Mouse (Mus musculus) stomach, embryonic 14.5 days (tissue): ENCODE measurements around the gene Mthfd2. TPM values are rescaled to one million over a fixed set of nuclear protein-coding genes. Genes with fewer than 3 reads are reported as not detected.
"Not testable (repeated sequence)": the region's sequence is repeated elsewhere in the genome, so short reads cannot be mapped to it uniquely, and the experiment has no call there.

Experiments used
- ATAC-seq: fragments of 200-750 bp; cut with Nextera tagmentation; 2 replicates; pipeline ENCODE4 v1.8.0; 2017; ENCODE audit warnings: low read depth, moderate TSS enrichment; ENCODE audit not compliant: insufficient number of reproducible peaks, insufficient read depth, low FRiP score
- H3K27ac ChIP-seq: fragments of 300-500 bp; sonication (generic); 2 replicates; pipeline ENCODE4 v1.5.1; 2014; ENCODE audit warnings: mild to moderate bottlenecking, low read length, moderate library complexity, mixed read lengths
- H3K27me3 ChIP-seq: fragments of 300-500 bp; sonication (generic); 2 replicates; pipeline ENCODE4 v1.6.1; 2014; ENCODE audit warnings: low read length, control low read depth, mixed read lengths; ENCODE audit not compliant: control insufficient read depth, insufficient read depth
- H3K36me3 ChIP-seq: fragments of 300-500 bp; sonication (generic); 2 replicates; pipeline ENCODE4 v1.6.1; 2014; ENCODE audit warnings: mild to moderate bottlenecking, control low read depth, low read length, moderate library complexity, mixed read lengths; ENCODE audit not compliant: control insufficient read depth, insufficient read depth
- H3K4me1 ChIP-seq: fragments of 300-500 bp; sonication (generic); 2 replicates; pipeline ENCODE4 v1.6.1; 2014; ENCODE audit warnings: low read length, control low read depth, mixed read lengths; ENCODE audit not compliant: control insufficient read depth, insufficient read depth
- H3K4me2 ChIP-seq: fragments of 300-500 bp; sonication (generic); replicated peaks from 2 replicates; pipeline ENCODE4 v1.6.1; 2014; ENCODE audit warnings: low read depth, low read length, control low read depth
- H3K4me3 ChIP-seq: fragments of 300-500 bp; sonication (generic); 2 replicates; pipeline ENCODE4 v1.5.1; 2014; ENCODE audit warnings: low read depth, low read length, control low read depth
- H3K9ac ChIP-seq: fragments of 300-500 bp; sonication (generic); replicated peaks from 2 replicates; pipeline ENCODE4 v1.6.1; 2014; ENCODE audit warnings: low read depth, mild to moderate bottlenecking, control low read depth, low read length, moderate library complexity, mixed read lengths
- H3K9me3 ChIP-seq: fragments of 300-500 bp; sonication (generic); 2 replicates; pipeline ENCODE4 v1.6.1; 2016; ENCODE audit warnings: low read depth, low read length, control low read depth; ENCODE audit not compliant: control insufficient read depth
- WGBS: fragments of 180-500 bp; shearing (Covaris S2); extraction: QIAGEN DNeasy Blood & Tissue Kit; methylation state at CpG from one replicate; pipeline ENCODE4 v1.1.7; 2014; 5-methylcytosine and 5-hydroxymethylcytosine counted together
- polyA plus RNA-seq: library from polyadenylated mRNA; unstranded; fragments of >200 nt; fragmentation: Nextera tagmentation; extraction: Ambion mirVana; gene quantifications from 2 replicates; pipeline ENCODE4 v1.2.1, GENCODE M21; 2014

Gene Mthfd2
- polyA plus RNA-seq, 1 experiment from 2014 or later, result 32.4 TPM

- Histone ChIP-seq H3K27me3 (no peaks in the 10 kb centered on the region), H3K27ac (no peak within 1 kb of the TSS)
Observed at GRCm38 (mm10) chr6:83348873-83349272, 23.2 kb upstream of the Mthfd2 start, which contains the start of gene Bola3. Gene Bola3, plus strand, starts transcription at chr6:83349147.

GRCm38 (mm10) chr6:83347916-83348315, 22.2 kb upstream of the Mthfd2 start:
- Histone ChIP-seq H3K4me3 (no peak overlapping the region), H3K27me3 (no peaks in the 10 kb centered on the region), H3K9me3 (no peaks in the 10 kb centered on the region), H3K27ac (no peak overlapping the region), H3K4me1 (peaks cover 3% of the 10 kb centered on the region; the same call in 1 of the 2 replicates), H3K9ac (no peak overlapping the region), H3K4me2 (no peak overlapping the region), H3K36me3 (peaks cover 4% of the 10 kb centered on the region)
- WGBS, result 88% methylated on average over 3 of the region's 3 CpGs
- ATAC-seq, result no peak

More at GRCm38 (mm10) chr6:83348873-83349272, 23.2 kb upstream of the Mthfd2 start, which contains the start of gene Bola3:
- no peaks in the 10 kb centered on the region for H3K9me3 ChIP-seq
- peaks cover 3% of the 10 kb centered on the region; the same call in 1 of the 2 replicates for H3K4me1 ChIP-seq
- 27% methylated on average over 6 of the region's 6 CpGs for WGBS
- peak; percentile 43; the same call in 1 of the 2 replicates for ATAC-seq
- H3K4me3 ChIP-seq, result peak within 1 kb of the TSS; percentile 76
- peaks cover 7% of the 10 kb centered on the region for H3K36me3 ChIP-seq
- peak within 1 kb of the TSS; percentile 85 for H3K4me2 ChIP-seq
- peak within 1 kb of the TSS; percentile 83 for H3K9ac ChIP-seq

GRCm38 (mm10) chr6:83345285-83345684, 19.6 kb upstream of the Mthfd2 start:
- not testable (repeated sequence) for H3K4me2 ChIP-seq, ATAC-seq, H3K27ac ChIP-seq, H3K4me1 ChIP-seq, H3K9me3 ChIP-seq, H3K4me3 ChIP-seq, H3K9ac ChIP-seq, H3K27me3 ChIP-seq
- peaks cover 29% of the 10 kb centered on the region for H3K36me3 ChIP-seq
- 89% methylated on average over 8 of the region's 8 CpGs for WGBS

GRCm38 (mm10) chr6:83342957-83343356, 17.2 kb upstream of the Mthfd2 start:
- H3K4me1 ChIP-seq, result no peaks in the 10 kb centered on the region
- no peaks in the 10 kb centered on the region for H3K9me3 ChIP-seq
- H3K27me3 ChIP-seq, result no peaks in the 10 kb centered on the region
- WGBS, result 96% methylated on average over 2 of the region's 2 CpGs
- H3K36me3 ChIP-seq, result peaks cover 52% of the 10 kb centered on the region
- ATAC-seq, result no peak
- H3K27ac ChIP-seq, result no peak overlapping the region
- H3K9ac ChIP-seq, result no peak overlapping the region
- H3K4me3 ChIP-seq, result no peak overlapping the region
- H3K4me2 ChIP-seq, result no peak overlapping the region

- Histone ChIP-seq H3K4me1 (no peaks in the 10 kb centered on the region), H3K4me3 (no peak overlapping the region), H3K4me2 (no peak overlapping the region), H3K27ac (no peak overlapping the region), H3K36me3 (peaks cover 55% of the 10 kb centered on the region), H3K9ac (no peak overlapping the region), H3K27me3 (no peaks in the 10 kb centered on the region), H3K9me3 (no peaks in the 10 kb centered on the region)
- 80% methylated on average over 3 of the region's 3 CpGs for WGBS
- no peak for ATAC-seq
Observed at GRCm38 (mm10) chr6:83341387-83341786, 15.7 kb upstream of the Mthfd2 start.

- peaks cover 9% of the 10 kb centered on the region; the same call in 1 of the 2 replicates for H3K4me1 ChIP-seq
- no peak overlapping the region for H3K27ac ChIP-seq
- H3K4me3 ChIP-seq, result no peak overlapping the region
- no peaks in the 10 kb centered on the region for H3K27me3 ChIP-seq
- 92% methylated on average over 3 of the region's 3 CpGs for whole genome bisulfite sequencing
- H3K4me2 ChIP-seq, result no peak overlapping the region
- H3K9ac ChIP-seq, result no peak overlapping the region
- peaks cover 23% of the 10 kb centered on the region for H3K36me3 ChIP-seq
- no peak for ATAC-seq
- H3K9me3 ChIP-seq, result no peaks in the 10 kb centered on the region
Observed at GRCm38 (mm10) chr6:83327591-83328190, 2.0 kb upstream of the Mthfd2 start.

- Histone ChIP-seq H3K9ac (peak overlapping the region; percentile 80), H3K27me3 (no peaks in the 10 kb centered on the region), H3K4me3 (peak overlapping the region; percentile 94), H3K36me3 (peaks cover 17% of the 10 kb centered on the region), H3K9me3 (no peaks in the 10 kb centered on the region), H3K4me1 (peaks cover 9% of the 10 kb centered on the region; the same call in 1 of the 2 replicates), H3K27ac (no peak overlapping the region), H3K4me2 (peak overlapping the region; percentile 56)
- ATAC-seq, result no peak
- 53% methylated on average over 6 of the region's 6 CpGs for WGBS
Observed at GRCm38 (mm10) chr6:83326761-83327160, 1.1 kb upstream of the Mthfd2 start.

- Histone ChIP-seq H3K9ac (peak overlapping the region; percentile 80), H3K9me3 (no peaks in the 10 kb centered on the region), H3K27ac (peak overlapping the region; percentile 93), H3K36me3 (peaks cover 13% of the 10 kb centered on the region), H3K4me3 (peak overlapping the region; percentile 94), H3K4me1 (peaks cover 9% of the 10 kb centered on the region; the same call in 1 of the 2 replicates), H3K4me2 (peak overlapping the region; percentile 56), H3K27me3 (no peaks in the 10 kb centered on the region)
- no peak for ATAC-seq
- 5% methylated on average over 6 of the region's 6 CpGs for WGBS
Observed at GRCm38 (mm10) chr6:83326394-83326736, 657 bp upstream of the Mthfd2 start.
